Mouse (Mus musculus): ENCODE data around the gene Zfp683. TPM values are rescaled to one million over a fixed set of nuclear protein-coding genes. Genes with fewer than 3 reads are reported as not detected.

Gene Zfp683
- polyA plus RNA-seq, 1 experiment from 2014 or later = not detected

GRCm38 (mm10) chr4:134094004-134094564 lies 40.4 kb downstream of the Zfp683 start:
- WGBS = 87% methylated on average over 7 of the region's 7 CpGs
- TF ChIP-seq CTCF (IDR thresholded peaks at IDR 0.05; ENCODE audit: low read depth) = no peak

DNA sequence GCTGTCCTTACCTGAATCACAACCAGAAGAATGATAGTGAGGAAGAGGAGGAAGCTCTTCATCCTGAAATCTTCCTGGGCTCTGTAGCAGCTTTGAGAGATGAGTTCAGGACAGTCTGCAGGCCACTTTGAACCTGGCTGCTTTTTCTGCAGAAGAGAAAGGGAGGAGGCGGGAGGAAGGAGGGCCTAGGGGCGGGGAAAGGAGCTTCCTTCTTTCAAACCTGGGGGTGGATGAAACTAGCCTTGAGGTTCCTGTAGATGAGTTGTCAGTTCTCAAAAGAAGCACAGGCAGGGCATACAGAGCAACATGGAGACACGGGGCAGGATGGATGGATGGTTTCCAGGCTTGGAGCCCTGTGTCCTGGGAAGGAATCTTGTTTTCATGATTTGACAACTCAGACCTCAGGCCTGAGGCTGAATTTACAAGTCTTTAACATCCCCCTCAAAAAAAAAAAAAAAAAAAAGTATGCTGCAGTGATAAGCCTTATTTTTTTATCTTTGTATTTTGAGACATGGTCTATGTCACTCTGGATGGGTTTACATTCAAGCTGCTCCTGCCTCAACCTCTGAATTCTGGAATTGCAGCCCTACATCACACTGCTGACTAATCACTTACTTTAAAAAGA lies 41.4 kb downstream of the Zfp683 start, which contains the start of gene Cd52:
Gene Cd52 (minus strand): TSS at position 160 of the 625 bp plus-strand sequence.
- H3K4me3 ChIP-seq (replicated peaks; ENCODE audit: low read depth, low read length) = no peak within 1 kb of the TSS
- ATAC-seq (replicated peaks; ENCODE audit: low FRiP score, low read depth) (no peak), DNase-seq (ENCODE audit: low spot score) (no peak)
- H3K27ac ChIP-seq = no peak within 1 kb of the TSS
- WGBS = 68% methylated on average over 3 of the region's 3 CpGs
- H3K4me2 ChIP-seq (ENCODE audit: low read length) = no peak within 1 kb of the TSS
- H3K9me3 ChIP-seq (replicated peaks; ENCODE audit: low read length) = no peaks in the 10 kb centered on the region
- H3K36me3 ChIP-seq (ENCODE audit: insufficient read depth, low read length) = no peaks in the 10 kb centered on the region
- H3K4me1 ChIP-seq (replicated peaks; ENCODE audit: insufficient read depth, low read length) = no peaks in the 10 kb centered on the region
- H3K27me3 ChIP-seq (ENCODE audit: insufficient read depth, low read length) = no peaks in the 10 kb centered on the region
- H3K9ac ChIP-seq (ENCODE audit: low read depth, low read length) = no peak within 1 kb of the TSS
- no peak for TF ChIP-seq CTCF (IDR thresholded peaks at IDR 0.05; ENCODE audit: low read depth)

More at GRCm38 (mm10) chr4:134094004-134094564, 40.4 kb downstream of the Zfp683 start:
- H3K9me3 ChIP-seq (replicated peaks; ENCODE audit: low read length) = no peaks in the 10 kb centered on the region
- H3K36me3 ChIP-seq (ENCODE audit: insufficient read depth, low read length) = no peaks in the 10 kb centered on the region
- no peak overlapping the region for H3K4me3 ChIP-seq (replicated peaks; ENCODE audit: low read depth, low read length)
- no peak overlapping the region for H3K4me2 ChIP-seq (ENCODE audit: low read length)
- no peak for DNase-seq (ENCODE audit: low spot score)
- H3K9ac ChIP-seq (ENCODE audit: low read depth, low read length) = no peak overlapping the region
- no peaks in the 10 kb centered on the region for H3K4me1 ChIP-seq (replicated peaks; ENCODE audit: insufficient read depth, low read length)
- H3K27ac ChIP-seq = no peak overlapping the region
- ATAC-seq (replicated peaks; ENCODE audit: low FRiP score, low read depth) = no peak
- no peaks in the 10 kb centered on the region for H3K27me3 ChIP-seq (ENCODE audit: insufficient read depth, low read length)

- H3K27me3 ChIP-seq (ENCODE audit: insufficient read depth, low read length) = no peaks in the 10 kb centered on the region
- no peak overlapping the region for H3K9ac ChIP-seq (ENCODE audit: low read depth, low read length)
- TF ChIP-seq CTCF (IDR thresholded peaks at IDR 0.05; ENCODE audit: low read depth) = no peak
- no peak overlapping the region for H3K27ac ChIP-seq
- H3K4me1 ChIP-seq (replicated peaks; ENCODE audit: insufficient read depth, low read length) = no peaks in the 10 kb centered on the region
- no peaks in the 10 kb centered on the region for H3K9me3 ChIP-seq (replicated peaks; ENCODE audit: low read length)
- 86% methylated on average over 3 of the region's 3 CpGs for WGBS
- no peak overlapping the region for H3K4me3 ChIP-seq (replicated peaks; ENCODE audit: low read depth, low read length)
- H3K36me3 ChIP-seq (ENCODE audit: insufficient read depth, low read length) = no peaks in the 10 kb centered on the region
- H3K4me2 ChIP-seq (ENCODE audit: low read length) = no peak overlapping the region
- ATAC-seq (replicated peaks; ENCODE audit: low FRiP score, low read depth) (no peak), DNase-seq (ENCODE audit: low spot score) (no peak)
Measured at GRCm38 (mm10) chr4:134096120-134096519, 42.5 kb downstream of the Zfp683 start.

GRCm38 (mm10) chr4:134097015-134097608 lies 43.5 kb downstream of the Zfp683 start:
- WGBS = 74% methylated on average over 5 of the region's 5 CpGs
- H3K4me1 ChIP-seq (replicated peaks; ENCODE audit: insufficient read depth, low read length) = no peaks in the 10 kb centered on the region
- DNase-seq (ENCODE audit: low spot score) (no peak), ATAC-seq (replicated peaks; ENCODE audit: low FRiP score, low read depth) (no peak)
- no peak overlapping the region for H3K4me3 ChIP-seq (replicated peaks; ENCODE audit: low read depth, low read length)
- no peaks in the 10 kb centered on the region for H3K36me3 ChIP-seq (ENCODE audit: insufficient read depth, low read length)
- H3K9ac ChIP-seq (ENCODE audit: low read depth, low read length) = no peak overlapping the region
- no peaks in the 10 kb centered on the region for H3K27me3 ChIP-seq (ENCODE audit: insufficient read depth, low read length)
- no peak for TF ChIP-seq CTCF (IDR thresholded peaks at IDR 0.05; ENCODE audit: low read depth)
- H3K9me3 ChIP-seq (replicated peaks; ENCODE audit: low read length) = no peaks in the 10 kb centered on the region
- no peak overlapping the region for H3K4me2 ChIP-seq (ENCODE audit: low read length)
- no peak overlapping the region for H3K27ac ChIP-seq

- Histone ChIP-seq H3K4me2 (ENCODE audit: low read length) (no peak overlapping the region), H3K4me1 (replicated peaks; ENCODE audit: insufficient read depth, low read length) (no peaks in the 10 kb centered on the region), H3K27me3 (ENCODE audit: insufficient read depth, low read length) (no peaks in the 10 kb centered on the region), H3K4me3 (replicated peaks; ENCODE audit: low read depth, low read length) (no peak overlapping the region), H3K9me3 (replicated peaks; ENCODE audit: low read length) (no peaks in the 10 kb centered on the region), H3K27ac (no peak overlapping the region), H3K9ac (ENCODE audit: low read depth, low read length) (no peak overlapping the region), H3K36me3 (ENCODE audit: insufficient read depth, low read length) (no peaks in the 10 kb centered on the region)
- 15% methylated on average over 8 of the region's 8 CpGs for WGBS
- no peak; the same call in 1 of the 2 replicates for ATAC-seq (replicated peaks; ENCODE audit: low FRiP score, low read depth)
- no peak for TF ChIP-seq CTCF (IDR thresholded peaks at IDR 0.05; ENCODE audit: low read depth)
- peak; percentile 62 for DNase-seq (ENCODE audit: low spot score)
Measured at GRCm38 (mm10) chr4:134098628-134099027, 45.0 kb downstream of the Zfp683 start.

DNA sequence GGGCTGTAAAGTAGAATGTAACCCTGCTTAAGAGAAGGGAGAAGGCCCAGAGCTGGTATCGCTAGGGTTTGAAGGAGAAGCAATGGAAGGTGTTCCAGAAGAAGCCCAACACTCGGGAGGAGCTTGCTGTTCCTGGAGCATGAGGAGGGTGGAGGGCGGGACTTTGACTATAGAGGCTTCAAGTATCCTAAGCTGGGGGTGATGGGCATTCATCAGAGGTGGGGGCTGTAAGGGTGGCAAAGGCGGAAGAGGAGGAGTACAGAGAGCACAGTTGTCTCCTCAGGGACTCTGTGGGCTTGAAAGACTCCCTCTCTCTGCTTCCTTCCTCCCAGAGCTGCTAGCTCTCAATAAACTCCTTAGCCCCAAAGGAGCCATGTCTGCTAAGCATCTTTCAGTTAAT lies 46.6 kb downstream of the Zfp683 start:
- no peaks in the 10 kb centered on the region for H3K4me1 ChIP-seq (replicated peaks; ENCODE audit: insufficient read depth, low read length)
- TF ChIP-seq CTCF (IDR thresholded peaks at IDR 0.05; ENCODE audit: low read depth) = no peak
- no peak overlapping the region for H3K27ac ChIP-seq
- no peaks in the 10 kb centered on the region for H3K27me3 ChIP-seq (ENCODE audit: insufficient read depth, low read length)
- H3K4me2 ChIP-seq (ENCODE audit: low read length) = no peak overlapping the region
- DNase-seq (ENCODE audit: low spot score) (no peak), ATAC-seq (replicated peaks; ENCODE audit: low FRiP score, low read depth) (no peak)
- 77% methylated on average over 4 of the region's 4 CpGs for WGBS
- H3K4me3 ChIP-seq (replicated peaks; ENCODE audit: low read depth, low read length) = no peak overlapping the region
- H3K9ac ChIP-seq (ENCODE audit: low read depth, low read length) = no peak overlapping the region
- H3K9me3 ChIP-seq (replicated peaks; ENCODE audit: low read length) = no peaks in the 10 kb centered on the region
- no peaks in the 10 kb centered on the region for H3K36me3 ChIP-seq (ENCODE audit: insufficient read depth, low read length)
